Mouse (Mus musculus) thymus, adult 2 months (tissue): ENCODE results near the gene 3110082I17Rik.

Experiments used
- CTCF ChIP-seq: fragments of 200-500 bp; IDR thresholded peaks from 2 replicates; pipeline ENCODE4 v1.5.1; 2012; ENCODE audit warnings: mild to moderate bottlenecking, control low read depth, low read length, moderate library complexity, borderline replicate concordance; ENCODE audit not compliant: control insufficient read depth, poor library complexity, insufficient read depth; ENCODE audit errors: extremely low read depth
- POLR2A ChIP-seq: fragments of 200-500 bp; IDR thresholded peaks from 2 replicates; pipeline ENCODE4 v1.6.1; 2012; ENCODE audit warnings: mild to moderate bottlenecking, low read length, control low read depth, moderate library complexity; ENCODE audit not compliant: control insufficient read depth, poor library complexity, insufficient read depth; ENCODE audit errors: extremely low read depth

- no peak for TF ChIP-seq POLR2A
- no peak for TF ChIP-seq CTCF
Measured at GRCm38 (mm10) chr5:139432333-139432732, 28.0 kb downstream of the 3110082I17Rik start.
